Mouse (Mus musculus) hindbrain, embryonic 13.5 days (tissue): ENCODE data around the gene Ranbp9. TPM values are rescaled to one million over a fixed set of nuclear protein-coding genes. Genes with fewer than 3 reads are reported as not detected.
A peak's percentile ranks its signal among the peaks of the same experiment; 100 is the strongest.

Experiments
- ATAC-seq: fragments of 200-750 bp; cut with Nextera tagmentation; 2 replicates; pipeline ENCODE4 v1.8.0; 2017; ENCODE audit warnings: moderate TSS enrichment; ENCODE audit not compliant: low FRiP score
- H3K27ac ChIP-seq: fragments of 300-500 bp; sonication (generic); 2 replicates; pipeline ENCODE4 v1.5.1; 2015; ENCODE audit warnings: inconsistent platforms, mild to moderate bottlenecking, moderate library complexity
- H3K27me3 ChIP-seq: fragments of 300-500 bp; sonication (generic); 2 replicates; pipeline ENCODE4 v1.6.1; 2015; ENCODE audit warnings: mild to moderate bottlenecking, inconsistent platforms
- H3K36me3 ChIP-seq: fragments of 300-500 bp; sonication (generic); 2 replicates; pipeline ENCODE4 v1.6.1; 2015; ENCODE audit warnings: mild to moderate bottlenecking, inconsistent platforms
- H3K4me1 ChIP-seq: fragments of 300-500 bp; sonication (generic); replicated peaks from 2 replicates; pipeline ENCODE4 v1.6.1; 2015; ENCODE audit warnings: inconsistent platforms
- H3K4me2 ChIP-seq: fragments of 300-500 bp; sonication (generic); 2 replicates; pipeline ENCODE4 v1.6.1; 2015; ENCODE audit warnings: inconsistent platforms, mild to moderate bottlenecking, moderate library complexity
- H3K4me3 ChIP-seq: fragments of 300-500 bp; sonication (generic); 2 replicates; pipeline ENCODE4 v1.5.1; 2015; ENCODE audit warnings: mild to moderate bottlenecking, inconsistent platforms
- H3K9ac ChIP-seq: fragments of 300-500 bp; sonication (generic); 2 replicates; pipeline ENCODE4 v1.6.1; 2015; ENCODE audit warnings: mild to moderate bottlenecking, inconsistent platforms
- H3K9me3 ChIP-seq: fragments of 300-500 bp; sonication (generic); 2 replicates; pipeline ENCODE4 v1.6.1; 2016; ENCODE audit warnings: inconsistent platforms
- WGBS: fragments of 180-500 bp; shearing (Covaris S2); methylation state at CpG from one replicate; pipeline ENCODE4 v1.1.7; 2015; 5-methylcytosine and 5-hydroxymethylcytosine counted together
- polyA plus RNA-seq: library from polyadenylated mRNA; unstranded; fragments of >200 nt; fragmentation: Nextera tagmentation; extraction: Ambion mirVana; gene quantifications from 2 replicates; pipeline ENCODE4 v1.2.1, GENCODE M21; 2015

Gene Ranbp9
- polyA plus RNA-seq, result 10.4 and 12.9 TPM in 2 replicates

DNA sequence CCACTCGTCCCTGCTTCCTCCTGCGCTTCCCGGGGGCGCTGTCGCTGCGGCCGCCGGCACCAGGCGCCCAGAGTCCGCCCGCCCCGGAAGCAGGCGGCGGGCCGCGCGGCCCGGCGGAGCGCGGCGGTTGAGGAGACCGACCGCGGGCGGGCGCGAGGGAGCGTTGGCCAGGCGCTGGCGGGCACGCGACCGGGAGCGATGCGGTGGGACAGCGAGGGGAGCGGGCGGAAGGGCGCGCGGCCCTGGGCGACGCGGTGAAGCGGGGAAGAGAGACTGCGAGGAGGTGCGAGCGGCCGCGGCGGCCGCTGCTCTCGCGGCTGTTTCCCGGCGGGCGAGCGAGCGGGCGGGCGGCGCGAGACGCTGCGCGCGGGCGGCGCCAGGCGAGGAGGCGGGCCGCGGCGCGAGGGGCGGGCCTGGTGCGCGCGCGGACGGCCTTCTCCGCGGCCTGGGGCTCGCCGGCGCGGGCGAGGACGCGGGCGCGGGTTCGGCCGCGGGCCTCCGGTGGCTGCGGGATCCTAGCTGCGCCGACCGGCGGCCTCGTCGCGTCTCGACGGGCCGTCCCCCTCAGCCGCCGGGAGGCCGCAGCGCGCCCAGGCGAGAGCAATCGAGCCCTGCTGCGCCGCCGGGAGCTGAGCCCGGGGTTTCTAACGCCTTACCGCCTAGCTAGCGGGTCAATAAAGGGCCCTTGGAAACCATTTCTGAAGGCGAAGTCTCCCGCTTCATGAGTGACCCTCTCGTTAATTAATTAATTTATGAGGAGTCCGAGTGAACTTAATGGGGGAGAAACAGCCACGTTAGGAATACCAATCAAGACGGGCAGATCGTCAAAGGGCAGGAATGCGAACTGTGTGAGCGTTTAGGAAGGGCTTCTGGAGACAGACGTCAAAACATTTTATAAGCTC lies at the start of gene Ranbp9:
Ranbp9 (minus strand) TSS at position 326 of the 902 bp plus-strand sequence.
- under 1% methylated on average over 85 of the region's 132 CpGs for WGBS
- H3K36me3 ChIP-seq, result no peaks in the 10 kb centered on the region

DNA sequence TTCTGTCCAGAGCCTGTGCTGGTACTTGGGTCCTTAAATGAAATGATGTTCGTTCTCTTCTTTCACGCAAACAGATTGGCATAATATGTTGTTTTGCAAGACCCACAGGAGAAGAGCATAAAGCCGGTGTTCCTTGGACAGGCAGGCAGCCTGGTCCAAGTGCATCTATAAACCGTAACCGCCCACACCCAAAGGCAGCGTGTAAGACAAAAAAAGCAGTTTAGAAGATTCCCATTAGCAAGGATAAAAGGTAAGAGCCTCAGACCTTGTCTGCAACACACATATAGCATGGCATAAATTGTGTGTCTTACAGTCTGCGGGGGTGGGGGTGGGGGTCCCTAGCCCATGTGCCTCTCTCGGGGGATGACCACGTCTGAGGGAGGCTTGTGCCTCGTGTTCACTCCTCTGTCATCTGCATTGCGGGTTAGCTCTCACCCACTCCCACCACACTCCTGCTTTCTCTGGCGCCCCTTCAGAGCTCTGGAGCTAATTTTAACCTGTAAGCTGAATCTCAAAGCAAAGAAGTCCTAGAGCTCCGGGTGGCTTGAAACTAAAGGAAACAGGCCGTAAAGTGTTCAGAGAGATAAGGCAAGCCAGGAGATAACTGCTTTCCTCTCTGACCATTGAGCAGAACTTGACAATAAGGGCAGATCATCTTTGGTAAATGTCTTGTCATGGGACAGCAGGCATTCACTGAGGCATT lies 49.2 kb upstream of the Ranbp9 start:
- no peak overlapping the region for H3K9ac ChIP-seq
- H3K27me3 ChIP-seq, result no peaks in the 10 kb centered on the region
- H3K36me3 ChIP-seq, result no peaks in the 10 kb centered on the region
- H3K9me3 ChIP-seq, result no peaks in the 10 kb centered on the region
- ATAC-seq, result no peak
- WGBS, result 55% methylated on average over 14 of the region's 14 CpGs
- peaks cover 37% of the 10 kb centered on the region for H3K4me1 ChIP-seq
- no peak overlapping the region for H3K4me2 ChIP-seq
- H3K27ac ChIP-seq, result peak overlapping the region; percentile 87
- H3K4me3 ChIP-seq, result no peak overlapping the region

More for the DNA sequence above, at the start of gene Ranbp9:
- H3K27me3 ChIP-seq, result no peaks in the 10 kb centered on the region
- ATAC-seq, result peak; percentile 87
- H3K9me3 ChIP-seq, result no peaks in the 10 kb centered on the region
- H3K4me2 ChIP-seq, result peak within 1 kb of the TSS; percentile 87
- peaks cover 36% of the 10 kb centered on the region for H3K4me1 ChIP-seq
- peak within 1 kb of the TSS; percentile 99 for H3K9ac ChIP-seq
- H3K27ac ChIP-seq, result peak within 1 kb of the TSS; percentile 100
- H3K4me3 ChIP-seq, result peak within 1 kb of the TSS; percentile 98

DNA sequence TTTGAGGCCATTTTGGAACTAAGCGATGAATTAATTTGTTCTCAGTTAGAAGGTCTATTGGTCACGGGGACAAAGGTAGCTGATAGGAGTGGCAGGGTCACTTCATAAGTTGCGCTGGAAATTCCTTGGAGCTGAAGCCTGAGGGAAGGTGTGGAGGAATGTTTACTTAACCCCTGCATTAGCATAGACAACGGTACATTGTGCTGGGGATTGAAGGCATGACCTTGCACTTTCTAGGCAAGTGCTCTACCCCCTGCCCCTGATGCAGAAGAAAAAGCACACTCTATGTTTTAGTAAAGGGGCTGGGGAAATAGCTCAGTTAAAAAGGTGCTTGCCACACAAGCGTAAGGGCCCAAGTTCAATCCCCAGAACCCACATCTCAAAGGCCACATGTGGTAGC lies 45.2 kb upstream of the Ranbp9 start:
- H3K27me3 ChIP-seq, result no peaks in the 10 kb centered on the region
- H3K27ac ChIP-seq, result no peak overlapping the region
- H3K9me3 ChIP-seq, result no peaks in the 10 kb centered on the region
- no peak for ATAC-seq
- H3K4me2 ChIP-seq, result no peak overlapping the region
- H3K4me3 ChIP-seq, result no peak overlapping the region
- H3K9ac ChIP-seq, result no peak overlapping the region
- H3K36me3 ChIP-seq, result no peaks in the 10 kb centered on the region
- WGBS, result 83% methylated on average over 5 of the region's 5 CpGs
- H3K4me1 ChIP-seq, result peaks cover 29% of the 10 kb centered on the region

GRCm38 (mm10) chr13:43525363-43526134 lies 44.5 kb upstream of the Ranbp9 start:
- H3K36me3 ChIP-seq, result no peaks in the 10 kb centered on the region
- no peak overlapping the region for H3K9ac ChIP-seq
- peaks cover 22% of the 10 kb centered on the region for H3K4me1 ChIP-seq
- no peaks in the 10 kb centered on the region for H3K27me3 ChIP-seq
- ATAC-seq, result no peak
- no peaks in the 10 kb centered on the region for H3K9me3 ChIP-seq
- 50% methylated on average over 16 of the region's 16 CpGs for WGBS
- H3K4me2 ChIP-seq, result no peak overlapping the region
- no peak overlapping the region for H3K4me3 ChIP-seq
- peak overlapping the region; percentile 66 for H3K27ac ChIP-seq

GRCm38 (mm10) chr13:43524491-43525362 lies 43.6 kb upstream of the Ranbp9 start:
- no peak overlapping the region for H3K4me3 ChIP-seq
- no peak overlapping the region for H3K4me2 ChIP-seq
- H3K36me3 ChIP-seq, result no peaks in the 10 kb centered on the region
- H3K9me3 ChIP-seq, result no peaks in the 10 kb centered on the region
- H3K27ac ChIP-seq, result peak overlapping the region; percentile 66
- 63% methylated on average over 16 of the region's 16 CpGs for WGBS
- H3K9ac ChIP-seq, result no peak overlapping the region
- H3K27me3 ChIP-seq, result no peaks in the 10 kb centered on the region
- ATAC-seq, result no peak
- peaks cover 14% of the 10 kb centered on the region for H3K4me1 ChIP-seq

- WGBS, result 80% methylated on average over 7 of the region's 7 CpGs
- no peak overlapping the region for H3K9ac ChIP-seq
- H3K4me2 ChIP-seq, result no peak overlapping the region
- no peak for ATAC-seq
- peaks cover 14% of the 10 kb centered on the region for H3K4me1 ChIP-seq
- H3K27me3 ChIP-seq, result no peaks in the 10 kb centered on the region
- no peaks in the 10 kb centered on the region for H3K9me3 ChIP-seq
- H3K27ac ChIP-seq, result no peak overlapping the region
- no peak overlapping the region for H3K4me3 ChIP-seq
- no peaks in the 10 kb centered on the region for H3K36me3 ChIP-seq
Measured at GRCm38 (mm10) chr13:43523906-43524480, 42.9 kb upstream of the Ranbp9 start.

DNA sequence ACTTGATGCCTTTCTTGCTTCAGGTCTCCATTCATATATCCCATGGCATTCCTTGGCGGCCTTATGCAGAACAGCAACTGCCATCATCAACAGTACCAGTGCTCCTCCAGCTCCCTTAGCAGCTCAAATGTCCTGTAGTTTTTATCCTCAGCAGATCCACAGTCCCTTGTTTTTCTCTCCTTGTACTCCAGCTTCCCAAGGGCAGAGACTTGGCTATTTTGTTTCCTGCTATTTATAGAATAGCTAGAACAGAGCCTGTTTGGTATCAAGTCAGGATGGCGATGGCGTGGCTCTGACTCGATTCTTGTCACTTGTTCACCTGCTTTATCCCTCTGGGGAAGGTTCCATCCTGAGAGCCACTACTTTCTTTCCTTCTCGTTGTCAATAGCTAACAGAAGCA lies 40.9 kb upstream of the Ranbp9 start:
- no peak for ATAC-seq
- Histone ChIP-seq H3K4me2 (no peak overlapping the region), H3K4me3 (no peak overlapping the region), H3K36me3 (no peaks in the 10 kb centered on the region), H3K9me3 (no peaks in the 10 kb centered on the region), H3K27ac (no peak overlapping the region), H3K9ac (no peak overlapping the region), H3K4me1 (peaks cover 20% of the 10 kb centered on the region), H3K27me3 (no peaks in the 10 kb centered on the region)
- 96% methylated on average over 5 of the region's 5 CpGs for WGBS

DNA sequence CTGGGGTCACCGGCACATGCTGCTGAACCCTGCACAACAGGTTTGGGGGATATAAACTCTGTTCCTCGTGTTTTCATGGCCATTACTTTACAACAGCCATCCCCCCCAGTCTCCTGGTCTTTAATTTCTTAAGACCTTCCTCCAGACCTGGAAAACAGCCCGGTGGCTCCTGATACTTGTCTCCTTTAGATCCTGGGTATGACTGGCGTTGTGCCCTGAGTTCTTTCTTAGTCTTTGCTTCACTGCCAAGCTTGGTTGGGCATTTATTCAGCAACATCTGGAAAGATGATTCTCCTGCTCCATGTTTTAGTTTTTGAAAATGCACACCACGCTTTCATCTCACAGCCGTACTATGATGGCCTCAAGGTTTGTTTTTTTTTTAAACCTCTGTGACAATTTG lies 38.2 kb upstream of the Ranbp9 start:
- Histone ChIP-seq H3K36me3 (no peaks in the 10 kb centered on the region), H3K4me3 (no peak overlapping the region), H3K9ac (no peak overlapping the region), H3K4me1 (peaks cover 8% of the 10 kb centered on the region; the same call in 1 of the 2 replicates), H3K27me3 (no peaks in the 10 kb centered on the region), H3K4me2 (no peak overlapping the region), H3K27ac (no peak overlapping the region), H3K9me3 (no peaks in the 10 kb centered on the region)
- 87% methylated on average over 6 of the region's 6 CpGs for WGBS
- no peak for ATAC-seq

DNA sequence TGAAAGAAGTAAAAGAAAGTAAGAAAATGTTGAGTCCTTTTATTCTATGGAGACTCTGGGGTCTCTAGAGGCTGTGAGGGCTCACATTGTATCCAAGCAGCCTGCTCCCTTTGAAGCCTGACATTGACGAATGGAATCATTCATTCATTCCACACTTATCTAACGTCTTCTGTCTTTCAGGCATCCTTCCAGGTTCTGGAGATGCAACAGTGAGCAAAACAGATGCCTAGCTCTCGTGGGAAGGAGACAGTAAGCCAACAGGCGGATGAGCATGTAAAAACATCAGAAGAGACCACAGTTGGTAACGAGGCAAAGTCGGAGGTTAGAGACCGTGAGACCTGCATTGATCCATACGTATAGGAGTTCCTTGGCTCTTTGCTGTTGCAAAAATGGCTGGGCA lies 36.3 kb upstream of the Ranbp9 start:
- H3K9ac ChIP-seq, result no peak overlapping the region
- ATAC-seq, result no peak
- no peaks in the 10 kb centered on the region for H3K36me3 ChIP-seq
- H3K27me3 ChIP-seq, result no peaks in the 10 kb centered on the region
- 41% methylated on average over 8 of the region's 8 CpGs for WGBS
- no peaks in the 10 kb centered on the region for H3K9me3 ChIP-seq
- no peak overlapping the region for H3K27ac ChIP-seq
- H3K4me2 ChIP-seq, result no peak overlapping the region
- H3K4me3 ChIP-seq, result no peak overlapping the region
- peaks cover 8% of the 10 kb centered on the region; the same call in 1 of the 2 replicates for H3K4me1 ChIP-seq

GRCm38 (mm10) chr13:43516931-43517330 lies 35.8 kb upstream of the Ranbp9 start:
- ATAC-seq, result no peak
- Histone ChIP-seq H3K9ac (no peak overlapping the region), H3K4me2 (no peak overlapping the region), H3K27me3 (no peaks in the 10 kb centered on the region), H3K4me1 (peaks cover 8% of the 10 kb centered on the region; the same call in 1 of the 2 replicates), H3K4me3 (no peak overlapping the region), H3K27ac (no peak overlapping the region), H3K9me3 (no peaks in the 10 kb centered on the region), H3K36me3 (no peaks in the 10 kb centered on the region)
- 29% methylated on average over 6 of the region's 6 CpGs for WGBS

- no peak overlapping the region for H3K9ac ChIP-seq
- H3K27me3 ChIP-seq, result no peaks in the 10 kb centered on the region
- no peak overlapping the region for H3K27ac ChIP-seq
- H3K36me3 ChIP-seq, result no peaks in the 10 kb centered on the region
- no peaks in the 10 kb centered on the region for H3K9me3 ChIP-seq
- H3K4me1 ChIP-seq, result peaks cover 8% of the 10 kb centered on the region; the same call in 1 of the 2 replicates
- WGBS, result 96% methylated on average over 5 of the region's 5 CpGs
- no peak for ATAC-seq
- H3K4me3 ChIP-seq, result no peak overlapping the region
- H3K4me2 ChIP-seq, result no peak overlapping the region
Measured at GRCm38 (mm10) chr13:43516119-43516518, 35.0 kb upstream of the Ranbp9 start.
